Mouse (Mus musculus) liver, postnatal 0 days (tissue): ENCODE results near the gene Mecom. TPM values are rescaled to one million over a fixed set of nuclear protein-coding genes. Genes with fewer than 3 reads are reported as not detected.

ENCODE experiments used
- ATAC-seq: fragments of 200-750 bp; cut with Nextera tagmentation; 2 replicates; pipeline ENCODE4 v1.8.0; 2017; ENCODE audit warnings: mild to moderate bottlenecking, moderate library complexity
- DNase-seq: peaks from one replicate; pipeline ENCODE4 v3.0.0-alpha.2; 2016
- H3K27ac ChIP-seq: fragments of 300-500 bp; sonication (generic); 2 replicates; pipeline ENCODE4 v1.5.1; 2014; ENCODE audit warnings: antibody characterized with exemption, moderate library complexity, mild to moderate bottlenecking, low read depth
- H3K27me3 ChIP-seq: fragments of 300-500 bp; sonication (generic); 2 replicates; pipeline ENCODE4 v1.6.1; 2014; ENCODE audit warnings: low read length, control low read depth, mixed read lengths; ENCODE audit not compliant: insufficient read depth
- H3K36me3 ChIP-seq: fragments of 300-500 bp; sonication (generic); replicated peaks from 2 replicates; pipeline ENCODE4 v1.6.1; 2014; ENCODE audit warnings: mild to moderate bottlenecking, control low read depth, low read length, moderate library complexity, mixed read lengths; ENCODE audit not compliant: insufficient read depth
- H3K4me1 ChIP-seq: fragments of 300-500 bp; sonication (generic); 2 replicates; pipeline ENCODE4 v1.6.1; 2014; ENCODE audit warnings: antibody characterized with exemption, mild to moderate bottlenecking, control low read depth; ENCODE audit not compliant: insufficient read depth
- H3K4me2 ChIP-seq: fragments of 300-500 bp; sonication (generic); 2 replicates; pipeline ENCODE4 v1.6.1; 2014; ENCODE audit warnings: low read depth, mild to moderate bottlenecking, low read length, moderate library complexity, mixed read lengths
- H3K4me3 ChIP-seq: fragments of 300-500 bp; sonication (generic); 2 replicates; pipeline ENCODE4 v1.5.1; 2014; ENCODE audit warnings: low read depth, low read length
- H3K9ac ChIP-seq: fragments of 300-500 bp; sonication (generic); replicated peaks from 2 replicates; pipeline ENCODE4 v1.6.1; 2014; ENCODE audit warnings: mild to moderate bottlenecking, moderate library complexity
- H3K9me3 ChIP-seq: fragments of 300-500 bp; sonication (generic); 2 replicates; pipeline ENCODE4 v1.6.1; 2016; ENCODE audit warnings: mild to moderate bottlenecking, control low read depth, low read length, mixed read lengths
- CTCF ChIP-seq: sonication (generic); IDR thresholded peaks from 2 replicates; pipeline ENCODE4 v1.5.1; 2016; ENCODE audit warnings: antibody characterized with exemption, low read depth
- EP300 ChIP-seq: IDR thresholded peaks from 2 replicates; pipeline ENCODE4 v1.6.1; 2016; ENCODE audit warnings: antibody characterized with exemption, low read depth, mild to moderate bottlenecking
- WGBS: fragments of 180-500 bp; shearing (Covaris S2); extraction: QIAGEN DNeasy Blood & Tissue Kit; methylation state at CpG from one replicate; pipeline ENCODE4 v1.1.7; 2014; ENCODE audit not compliant: insufficient replicate concordance; 5-methylcytosine and 5-hydroxymethylcytosine counted together
- polyA plus RNA-seq: library from polyadenylated mRNA; unstranded; fragments of >200 nt; fragmentation: Nextera tagmentation; extraction: Ambion mirVana; gene quantifications from 2 replicates; pipeline ENCODE4 v1.2.1, GENCODE M21; 2015

Mecom gene
- polyA plus RNA-seq, 1 experiment from 2014 or later: 0.89 TPM

GRCm38 (mm10) chr3:30464497-30464896 lies 83.3 kb downstream of the Mecom start:
- H3K4me2 ChIP-seq: no peak overlapping the region
- no peaks in the 10 kb centered on the region for H3K4me1 ChIP-seq
- H3K27ac ChIP-seq: no peak overlapping the region
- no peak for DNase-seq
- no peak for ATAC-seq
- H3K27me3 ChIP-seq: no peaks in the 10 kb centered on the region
- TF ChIP-seq CTCF (no peak), EP300 (no peak)
- no peak overlapping the region for H3K9ac ChIP-seq
- no peaks in the 10 kb centered on the region for H3K9me3 ChIP-seq
- no peaks in the 10 kb centered on the region for H3K36me3 ChIP-seq
- 73% methylated on average over 3 of the region's 3 CpGs for WGBS
- H3K4me3 ChIP-seq: no peak overlapping the region

- DNase-seq: no peak
- H3K27ac ChIP-seq: no peak overlapping the region
- no peak for ATAC-seq
- WGBS: 74% methylated on average over 2 of the region's 2 CpGs
- H3K4me3 ChIP-seq: no peak overlapping the region
- no peaks in the 10 kb centered on the region for H3K9me3 ChIP-seq
- H3K4me2 ChIP-seq: no peak overlapping the region
- H3K27me3 ChIP-seq: no peaks in the 10 kb centered on the region
- TF ChIP-seq CTCF (no peak), EP300 (no peak)
- H3K9ac ChIP-seq: no peak overlapping the region
- H3K4me1 ChIP-seq: no peaks in the 10 kb centered on the region
- no peaks in the 10 kb centered on the region for H3K36me3 ChIP-seq
Observed at GRCm38 (mm10) chr3:30461831-30462230, 86.0 kb downstream of the Mecom start.

GRCm38 (mm10) chr3:30460890-30461578 lies 86.8 kb downstream of the Mecom start:
- Histone ChIP-seq H3K4me2 (no peak overlapping the region), H3K27ac (no peak overlapping the region), H3K4me1 (no peaks in the 10 kb centered on the region), H3K27me3 (no peaks in the 10 kb centered on the region), H3K4me3 (no peak overlapping the region), H3K36me3 (no peaks in the 10 kb centered on the region), H3K9me3 (no peaks in the 10 kb centered on the region), H3K9ac (no peak overlapping the region)
- TF ChIP-seq CTCF (no peak), EP300 (no peak)
- DNase-seq (no peak), ATAC-seq (no peak)
- 78% methylated on average over 9 of the region's 9 CpGs for WGBS

GRCm38 (mm10) chr3:30459626-30460025 lies 88.2 kb downstream of the Mecom start:
- Histone ChIP-seq H3K27me3 (no peaks in the 10 kb centered on the region), H3K9ac (no peak overlapping the region), H3K4me3 (no peak overlapping the region), H3K4me1 (no peaks in the 10 kb centered on the region), H3K36me3 (no peaks in the 10 kb centered on the region), H3K27ac (no peak overlapping the region), H3K4me2 (no peak overlapping the region), H3K9me3 (no peaks in the 10 kb centered on the region)
- TF ChIP-seq CTCF (no peak), EP300 (no peak)
- ATAC-seq (no peak), DNase-seq (no peak)
- 78% methylated on average over 4 of the region's 4 CpGs for WGBS

GRCm38 (mm10) chr3:30457975-30458678 lies 89.7 kb downstream of the Mecom start:
- no peaks in the 10 kb centered on the region for H3K4me1 ChIP-seq
- H3K9me3 ChIP-seq: no peaks in the 10 kb centered on the region
- H3K36me3 ChIP-seq: no peaks in the 10 kb centered on the region
- H3K9ac ChIP-seq: no peak overlapping the region
- ATAC-seq (no peak), DNase-seq (no peak)
- 50% methylated on average over 9 of the region's 9 CpGs for WGBS
- no peak overlapping the region for H3K4me2 ChIP-seq
- no peak overlapping the region for H3K4me3 ChIP-seq
- no peak for TF ChIP-seq EP300
- no peak for TF ChIP-seq CTCF
- no peaks in the 10 kb centered on the region for H3K27me3 ChIP-seq
- H3K27ac ChIP-seq: no peak overlapping the region

GRCm38 (mm10) chr3:30455902-30456301 lies 91.9 kb downstream of the Mecom start:
- WGBS: 36% methylated on average over 8 of the region's 8 CpGs
- no peak overlapping the region for H3K9ac ChIP-seq
- TF ChIP-seq CTCF: no peak
- H3K36me3 ChIP-seq: no peaks in the 10 kb centered on the region
- H3K4me3 ChIP-seq: no peak overlapping the region
- H3K4me1 ChIP-seq: no peaks in the 10 kb centered on the region
- no peaks in the 10 kb centered on the region for H3K27me3 ChIP-seq
- H3K27ac ChIP-seq: no peak overlapping the region
- no peaks in the 10 kb centered on the region for H3K9me3 ChIP-seq
- H3K4me2 ChIP-seq: no peak overlapping the region
- ATAC-seq (no peak), DNase-seq (no peak)
